Mouse (Mus musculus): ENCODE measurements at regions not wholly inside any gene's neighbourhood (a gene's known extent, or its start where the extent isn't known, plus 50 kb on each side); places are given as distances from the start of the nearest gene placed in this dataset.

- DNase-seq: no peak
These were observed 212.4 kb downstream of the Srbd1 start for GRCm38 (mm10) chr17:85932360-85933132.

- no peak for DNase-seq
These were observed 213.0 kb downstream of the Srbd1 start for GRCm38 (mm10) chr17:85931955-85932354.

DNA sequence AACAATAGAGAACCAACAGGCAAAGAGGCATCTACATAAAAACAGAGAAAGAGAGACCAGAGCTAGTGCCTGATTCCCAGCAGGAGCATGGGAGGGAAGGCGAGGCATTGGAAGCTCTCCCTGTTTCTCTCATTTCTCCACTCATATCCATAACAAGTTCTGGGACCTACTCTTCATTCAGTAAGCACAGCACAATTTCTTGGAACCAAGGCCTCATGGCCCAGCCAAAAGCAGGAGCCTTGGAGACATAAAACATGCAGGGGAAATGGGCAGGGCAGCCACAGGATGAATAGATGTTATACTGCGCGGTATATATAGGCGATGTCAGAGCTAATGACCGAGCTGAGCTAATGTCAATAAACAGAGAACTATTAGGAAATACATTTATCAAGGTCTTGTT lies 214.2 kb downstream of the Srbd1 start:
- no peak for DNase-seq

DNA sequence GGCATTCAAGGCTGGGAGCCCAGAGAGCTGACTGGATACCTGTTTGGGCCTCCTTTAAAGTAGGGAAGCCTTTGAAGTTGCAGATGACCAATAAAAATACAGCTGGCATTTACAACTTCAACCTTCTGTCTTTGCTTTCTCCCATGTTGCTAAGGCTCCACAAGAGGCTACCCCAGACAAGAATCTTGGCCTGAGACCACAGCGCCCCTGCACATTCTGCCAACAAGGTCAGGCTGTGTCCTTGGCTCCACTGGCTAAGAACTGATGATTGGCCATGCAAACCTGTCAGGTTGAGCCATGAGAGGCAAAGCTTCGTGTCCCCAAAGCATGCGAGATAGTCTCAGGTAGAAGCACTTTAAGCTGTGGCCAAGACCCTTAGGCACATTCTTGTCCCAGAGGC lies 214.6 kb downstream of the Srbd1 start:
- no peak for DNase-seq

- no peak for DNase-seq
These were observed 215.2 kb downstream of the Srbd1 start for GRCm38 (mm10) chr17:85929699-85930286.

DNA sequence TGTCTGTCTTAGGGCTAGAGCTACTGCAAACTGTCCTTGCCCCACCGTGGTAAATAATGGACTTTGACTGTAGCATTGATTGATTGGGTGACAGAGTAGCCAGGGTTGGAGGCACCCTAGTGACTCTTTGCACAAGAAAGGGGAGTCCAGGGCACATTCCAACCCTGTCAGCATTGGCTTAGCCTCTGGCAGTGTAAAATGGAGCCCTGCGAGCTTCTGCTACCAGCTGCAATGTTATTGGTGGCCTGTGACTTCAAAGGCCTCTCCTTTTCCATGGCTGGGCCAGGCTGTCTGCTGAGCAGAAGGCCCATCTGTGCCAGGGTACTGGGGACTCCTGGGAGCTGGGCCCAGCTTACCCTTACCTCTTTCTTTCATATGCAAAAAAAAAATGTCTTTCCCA lies 216.4 kb downstream of the Srbd1 start:
- DNase-seq: no peak

- no peak for DNase-seq
These were observed 217.7 kb downstream of the Srbd1 start for GRCm38 (mm10) chr17:85927261-85927660.

DNA sequence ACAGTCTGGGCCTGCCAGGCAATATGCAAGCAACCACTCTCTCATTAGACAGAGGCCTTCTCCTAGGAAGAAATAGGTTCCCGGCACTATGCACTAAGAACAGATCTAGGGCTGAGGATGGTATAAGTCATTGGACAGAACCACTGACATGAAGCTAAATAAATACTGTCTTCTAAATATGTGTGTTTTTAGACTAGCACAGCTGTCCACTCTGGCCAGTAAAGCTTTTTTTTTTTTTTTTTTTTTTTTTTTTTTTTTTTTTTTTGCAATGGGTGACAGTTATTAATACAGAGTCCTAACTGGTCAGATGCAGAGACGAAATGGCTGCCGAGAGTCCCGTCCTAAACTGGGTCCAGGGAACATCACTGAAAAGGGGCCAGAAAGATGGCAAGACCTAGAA lies 218.9 kb downstream of the Srbd1 start:
- no peak for DNase-seq

- no peak for DNase-seq
These were observed 223.7 kb downstream of the Srbd1 start for GRCm38 (mm10) chr17:85921219-85921673.

GRCm38 (mm10) chr17:85919868-85920267 lies 225.1 kb downstream of the Srbd1 start:
- DNase-seq: no peak

- DNase-seq: no peak
These were observed 227.8 kb upstream of the Six2 start for GRCm38 (mm10) chr17:85915870-85916269.

DNA sequence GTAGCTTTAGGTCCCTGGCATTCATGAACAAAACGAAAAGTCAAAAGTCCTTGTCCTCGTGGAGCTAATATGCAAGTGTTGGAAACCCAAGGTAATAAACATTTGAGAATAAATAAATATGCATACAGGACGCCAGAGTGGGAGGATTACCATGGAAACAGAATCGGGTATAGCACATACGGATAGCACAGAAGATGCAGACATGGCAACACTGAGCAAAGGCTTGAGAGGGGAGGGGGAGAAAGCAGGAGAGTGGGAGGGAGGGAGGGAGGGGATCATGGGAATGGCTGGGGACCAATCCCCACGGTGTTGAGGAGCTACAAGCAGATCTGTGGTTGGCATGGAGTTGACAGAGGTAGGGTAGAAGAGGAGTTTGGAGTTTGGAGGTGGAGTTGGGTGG lies 226.0 kb upstream of the Six2 start:
- DNase-seq: no peak

DNA sequence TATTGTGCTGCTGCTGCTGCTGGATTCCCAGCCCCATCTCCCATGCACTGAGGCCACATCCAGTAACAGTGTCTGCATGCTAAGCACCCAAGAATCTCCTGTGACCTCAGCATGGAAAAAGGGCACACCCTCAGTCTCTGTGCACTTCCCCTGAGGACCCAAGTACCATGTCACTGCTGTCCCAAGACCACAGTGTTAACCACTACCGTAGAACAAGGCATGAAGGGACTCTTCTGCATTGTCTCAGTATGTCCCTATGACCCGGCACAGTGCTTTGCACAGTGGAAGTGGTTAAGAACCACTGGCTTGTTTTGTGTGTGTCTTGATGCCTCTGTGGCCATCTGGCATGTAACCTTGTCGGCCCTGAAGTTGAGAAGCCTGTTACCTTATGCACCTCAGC lies 220.6 kb upstream of the Six2 start:
- no peak for DNase-seq

DNA sequence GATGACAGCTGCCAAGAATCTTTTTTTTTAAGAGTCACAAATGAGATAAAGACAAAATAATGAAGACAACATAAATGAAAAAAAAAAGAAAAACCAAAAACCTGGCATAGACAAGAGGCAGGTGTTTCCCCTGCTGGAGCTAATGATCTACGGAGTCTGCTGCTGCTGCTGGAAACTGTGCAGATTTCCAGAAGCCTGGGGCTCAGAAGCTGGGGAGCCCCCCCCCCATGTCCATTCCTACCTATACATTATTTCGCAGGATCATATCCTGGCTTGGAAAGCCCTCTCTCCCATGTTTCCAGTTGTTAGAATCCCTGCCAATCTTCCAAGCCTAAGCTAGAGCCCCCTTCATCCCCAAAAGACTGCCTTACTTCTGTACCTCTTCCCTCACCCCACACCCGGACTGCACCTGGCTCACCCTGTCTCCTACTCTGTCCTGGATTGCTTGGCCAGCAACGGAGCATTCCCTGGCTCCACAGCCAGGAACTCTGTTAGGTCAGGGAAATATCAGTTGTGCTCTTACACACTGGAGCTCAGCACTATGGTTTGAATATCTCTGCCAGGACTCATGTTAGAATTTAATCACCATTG lies 218.6 kb upstream of the Six2 start:
- DNase-seq: no peak

DNA sequence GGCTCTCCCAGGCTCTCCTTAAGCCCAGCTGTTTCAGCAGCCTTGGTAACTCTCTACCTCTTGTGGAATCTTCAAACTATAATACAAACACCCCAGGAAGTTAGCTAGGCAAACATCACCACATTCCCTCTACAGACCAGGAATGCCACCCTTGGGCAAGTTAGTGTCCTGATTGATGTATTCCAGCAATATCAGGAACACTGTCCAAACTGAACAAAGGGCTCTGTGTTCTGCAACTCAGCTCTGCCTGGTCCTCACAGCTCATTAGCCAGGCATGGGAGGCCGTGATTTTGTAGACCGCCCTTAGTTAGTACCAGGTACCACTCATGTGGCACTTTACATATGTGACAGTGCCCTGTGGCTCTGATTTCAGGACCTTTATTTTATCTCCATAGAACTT lies 214.5 kb upstream of the Six2 start:
- no peak for DNase-seq

DNA sequence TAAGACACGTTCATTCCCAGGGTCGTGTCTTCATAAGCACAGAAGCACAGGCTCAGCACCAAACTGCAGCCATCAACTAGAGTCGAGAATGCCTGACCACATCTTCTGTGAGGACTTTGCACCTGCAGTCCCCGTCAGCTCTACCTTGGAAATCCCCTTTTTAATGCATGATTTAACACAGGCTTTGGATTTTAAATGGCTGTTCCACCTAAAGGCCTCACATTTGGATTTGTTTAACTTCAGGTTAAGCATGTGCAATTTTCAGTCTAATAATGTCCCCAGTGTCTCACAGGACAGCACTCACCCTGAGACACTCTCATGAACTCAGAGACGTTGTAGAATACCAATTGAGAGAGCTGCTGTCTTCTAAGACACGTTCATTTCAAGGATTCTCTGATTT lies 211.0 kb upstream of the Six2 start:
- DNase-seq: no peak

- no peak for DNase-seq
These were observed 207.9 kb upstream of the Six2 start for GRCm38 (mm10) chr17:85895978-85896377.

DNA sequence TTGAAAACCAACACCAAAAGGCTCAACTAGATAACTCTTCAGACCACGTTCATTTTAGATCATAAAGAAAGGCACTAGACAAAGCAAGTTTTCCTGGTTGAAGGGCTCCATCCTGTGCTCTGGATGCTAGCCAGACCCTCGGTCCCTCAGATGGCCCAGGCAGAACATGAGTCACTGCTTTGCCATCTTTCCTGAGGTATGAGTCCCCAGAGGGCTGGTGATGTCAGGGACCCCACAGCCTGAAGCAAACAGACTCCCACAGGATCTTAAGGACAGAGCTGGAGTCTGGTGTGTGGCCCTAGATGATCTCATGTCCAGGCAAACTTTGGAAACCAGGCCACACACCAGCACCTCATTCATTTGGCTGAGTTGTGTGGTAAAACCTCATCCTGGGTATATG lies 203.2 kb upstream of the Six2 start:
- DNase-seq: no peak

- DNase-seq: no peak
These were observed 201.9 kb upstream of the Six2 start for GRCm38 (mm10) chr17:85889746-85890532.

DNA sequence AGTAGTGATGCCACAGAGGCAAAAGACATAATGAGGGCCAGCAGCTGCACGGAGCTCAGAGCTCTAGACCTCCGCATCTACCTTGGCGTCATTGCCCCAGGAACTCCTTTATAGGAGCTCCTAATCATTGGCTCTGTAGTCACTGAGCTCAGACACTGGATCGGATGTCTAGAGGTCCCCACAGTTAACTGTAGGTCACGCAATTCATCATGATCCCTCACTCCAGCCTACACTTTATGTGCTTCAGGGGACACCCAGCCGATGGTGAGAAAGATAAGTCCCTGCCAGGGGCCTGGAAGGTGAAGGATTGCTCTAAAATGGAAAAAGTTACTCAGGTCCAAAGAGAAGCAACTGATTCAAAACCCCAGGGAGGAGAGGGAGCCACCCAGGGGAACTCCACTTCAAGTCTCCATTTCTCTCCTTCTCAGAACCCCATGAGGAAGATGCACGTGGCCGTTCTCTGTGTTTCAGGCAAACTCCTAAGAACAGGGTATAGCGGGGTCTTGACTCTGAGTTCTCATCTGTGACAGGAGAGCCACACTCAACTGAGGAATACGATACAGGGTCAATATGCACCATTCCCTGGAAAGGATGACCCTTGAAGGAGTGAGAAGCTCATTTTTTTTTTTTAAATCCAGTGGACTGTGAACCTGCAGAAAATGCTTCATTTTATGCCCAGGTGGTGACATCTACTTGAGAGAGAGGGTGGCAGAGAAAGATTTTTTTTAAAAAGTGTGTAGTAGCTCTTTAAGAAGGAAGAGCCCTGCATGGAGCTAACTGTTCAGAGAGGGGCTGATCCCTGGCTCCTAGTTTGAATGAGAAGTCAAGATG lies 200.7 kb upstream of the Six2 start:
- DNase-seq: no peak

- DNase-seq: no peak
These were observed 198.6 kb upstream of the Six2 start for GRCm38 (mm10) chr17:85886675-85887074.

GRCm38 (mm10) chr17:85886237-85886636 lies 198.2 kb upstream of the Six2 start:
- no peak for DNase-seq

Data from cerebellum, adult 18-20 months (tissue).